Mouse (Mus musculus) brain, embryonic 14.5 days (tissue): Measurements from ENCODE around the gene Gm45713. TPM values are rescaled to one million over a fixed set of nuclear protein-coding genes. Genes with fewer than 3 reads are reported as not detected.
"Not testable (repeated sequence)": the region's sequence is repeated elsewhere in the genome, so short reads cannot be mapped to it uniquely, and the experiment has no call there.

Experiments
- DNase-seq: peaks from one replicate; pipeline ENCODE4 v3.0.0-alpha.2; 2011; ENCODE audit warnings: low read depth
- CTCF ChIP-seq: fragments of 200-500 bp; IDR thresholded peaks from 2 replicates; pipeline ENCODE4 v1.5.1; 2012; ENCODE audit warnings: inconsistent platforms, mild to moderate bottlenecking, moderate library complexity, borderline replicate concordance; ENCODE audit not compliant: insufficient read depth, insufficient read length; ENCODE audit errors: extremely low read depth
- POLR2A ChIP-seq: fragments of 200-500 bp; IDR thresholded peaks from 2 replicates; pipeline ENCODE4 v1.6.1; 2012; ENCODE audit warnings: mild to moderate bottlenecking, inconsistent platforms, borderline replicate concordance; ENCODE audit not compliant: poor library complexity, insufficient read depth, insufficient read length, severe bottlenecking; ENCODE audit errors: extremely low read depth
- polyA plus RNA-seq: library from polyadenylated mRNA; depleted of rRNA; stranded (reverse); fragments of >200 nt; gene quantifications from 2 replicates; pipeline ENCODE4 v1.2.3, GENCODE M21; 2012

Gm45713 gene
- polyA plus RNA-seq, 1 experiment, result 0.31 TPM

DNA sequence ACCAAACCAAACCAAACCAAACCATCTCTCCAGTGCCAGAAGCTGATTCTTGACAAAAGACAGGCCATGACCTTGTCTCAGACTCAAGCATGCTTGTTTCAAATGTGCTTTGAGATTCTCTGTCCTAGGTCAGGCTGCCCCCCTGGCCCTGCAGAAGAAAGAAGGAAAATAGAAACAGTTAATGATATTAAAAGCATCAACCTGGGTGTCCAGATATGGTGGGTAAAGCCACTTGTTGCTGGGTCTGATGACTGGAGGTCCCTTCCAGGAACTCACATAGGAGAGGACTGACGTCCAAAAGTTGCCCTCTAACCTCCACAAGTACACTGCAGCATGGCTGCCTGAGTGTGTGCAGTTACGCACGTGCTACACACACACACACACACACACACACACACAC, 24.8 kb upstream of the Gm45713 start:
- TF ChIP-seq POLR2A (no peak), CTCF (no peak)
- DNase-seq, result no peak

DNA sequence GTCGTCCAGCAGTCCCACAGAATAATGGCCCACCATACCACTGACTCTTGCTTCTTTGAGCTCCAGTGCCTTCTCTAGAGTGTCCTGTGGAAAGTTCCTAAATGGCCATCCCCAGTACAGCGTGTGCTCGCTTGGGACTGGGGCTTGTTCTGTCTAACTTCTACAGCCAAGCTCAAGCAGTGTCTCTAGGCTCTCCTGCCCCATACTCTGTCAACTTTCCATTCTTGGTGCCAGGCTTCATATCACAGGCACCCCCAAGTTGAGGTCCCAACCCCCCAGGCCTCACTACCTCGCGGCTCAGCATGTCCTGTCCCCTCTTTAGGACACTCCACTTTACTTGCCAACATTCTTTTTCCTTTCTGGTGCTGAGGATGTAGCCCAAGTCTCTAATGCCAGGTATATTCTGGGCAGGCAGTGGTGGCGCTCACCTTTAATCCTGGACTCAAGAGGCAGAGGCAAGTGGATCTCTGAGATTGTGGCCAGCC, 24.3 kb upstream of the Gm45713 start:
- TF ChIP-seq CTCF (no peak), POLR2A (no peak)
- no peak for DNase-seq

DNA sequence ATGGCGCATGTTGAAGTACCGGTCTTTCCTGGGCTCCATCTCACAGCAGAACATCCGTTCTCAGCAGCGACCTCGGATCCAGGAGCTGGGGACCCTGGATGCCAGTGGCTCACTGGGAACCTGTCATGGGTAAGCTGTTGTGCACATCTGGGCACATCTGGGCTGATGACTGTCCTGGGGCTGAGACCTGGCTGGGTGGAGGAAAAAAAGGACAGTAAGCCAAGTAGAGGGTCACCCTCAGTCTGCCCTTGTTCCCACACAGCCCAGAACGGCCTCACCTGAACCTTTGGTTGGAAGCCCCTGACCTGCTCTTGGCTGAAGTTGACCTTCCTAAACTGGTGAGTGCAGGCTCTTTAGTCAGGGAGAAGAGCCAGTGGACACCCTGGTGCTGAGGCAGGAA, 23.0 kb upstream of the Gm45713 start:
- no peak for DNase-seq
- TF ChIP-seq POLR2A, result no peak
- no peak for TF ChIP-seq CTCF

DNA sequence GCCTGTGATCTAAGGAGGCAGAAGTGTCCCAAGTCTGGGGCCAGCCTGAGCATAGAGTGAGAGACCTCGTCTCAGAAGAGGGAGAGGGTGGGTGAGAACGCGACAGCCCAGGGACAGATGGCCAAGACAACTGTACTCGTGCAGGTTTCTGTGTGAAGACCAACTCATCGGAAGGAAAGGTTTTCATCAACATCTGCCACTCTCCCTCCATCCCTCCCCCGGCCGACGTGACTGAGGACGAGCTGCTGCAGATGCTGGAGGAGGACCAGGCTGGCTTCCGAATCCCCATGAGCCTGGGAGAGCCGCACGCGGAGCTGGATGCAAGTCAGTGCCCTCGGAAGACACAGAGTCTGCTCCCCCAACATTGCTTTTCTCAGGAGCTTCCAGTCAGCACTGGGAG, 21.4 kb upstream of the Gm45713 start:
- no peak for TF ChIP-seq CTCF
- no peak for TF ChIP-seq POLR2A

DNA sequence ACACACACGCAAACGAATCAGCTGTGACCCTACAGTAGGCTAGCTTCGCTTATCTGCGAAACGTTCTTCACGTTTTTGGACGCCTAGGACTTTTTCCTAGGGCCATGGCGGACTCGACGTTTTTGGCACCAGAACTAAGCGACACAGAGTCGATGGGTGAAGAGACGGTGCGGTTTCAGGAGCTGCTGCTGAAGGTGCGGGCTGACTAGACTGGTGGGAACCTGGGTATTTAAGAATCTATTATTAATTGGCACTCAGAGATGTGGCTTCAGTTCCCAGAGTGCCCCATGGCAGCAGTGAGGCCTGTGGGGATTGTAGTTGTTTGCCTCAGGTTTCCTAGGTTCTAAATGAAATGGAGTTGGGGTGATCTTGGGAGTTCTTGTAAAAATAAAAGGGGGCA, 20.2 kb upstream of the Gm45713 start:
- DNase-seq, result no peak
- TF ChIP-seq POLR2A, result no peak
- no peak for TF ChIP-seq CTCF

More for the DNA sequence above, 21.4 kb upstream of the Gm45713 start:
- no peak for DNase-seq

DNA sequence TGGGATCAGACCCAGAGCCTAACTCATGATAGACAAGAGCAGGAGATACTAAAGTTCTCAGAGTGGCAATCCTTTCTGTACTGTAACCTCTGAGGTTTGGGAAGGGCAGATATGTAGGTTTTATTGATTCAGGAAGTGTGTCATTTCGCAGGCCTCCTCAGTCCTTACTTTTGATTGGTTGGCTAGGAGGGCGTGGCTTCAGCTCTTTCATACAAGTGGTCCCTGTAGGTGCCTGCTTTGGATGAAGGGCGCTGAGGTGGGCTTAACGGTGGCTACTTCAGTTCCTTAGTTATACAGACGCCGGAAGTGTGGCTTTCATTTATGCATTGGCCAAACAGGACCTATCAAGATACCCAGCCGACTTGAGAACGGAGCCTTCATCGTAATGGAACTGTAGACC, 19.6 kb upstream of the Gm45713 start:
- DNase-seq, result no peak
- TF ChIP-seq POLR2A (no peak), CTCF (no peak)

DNA sequence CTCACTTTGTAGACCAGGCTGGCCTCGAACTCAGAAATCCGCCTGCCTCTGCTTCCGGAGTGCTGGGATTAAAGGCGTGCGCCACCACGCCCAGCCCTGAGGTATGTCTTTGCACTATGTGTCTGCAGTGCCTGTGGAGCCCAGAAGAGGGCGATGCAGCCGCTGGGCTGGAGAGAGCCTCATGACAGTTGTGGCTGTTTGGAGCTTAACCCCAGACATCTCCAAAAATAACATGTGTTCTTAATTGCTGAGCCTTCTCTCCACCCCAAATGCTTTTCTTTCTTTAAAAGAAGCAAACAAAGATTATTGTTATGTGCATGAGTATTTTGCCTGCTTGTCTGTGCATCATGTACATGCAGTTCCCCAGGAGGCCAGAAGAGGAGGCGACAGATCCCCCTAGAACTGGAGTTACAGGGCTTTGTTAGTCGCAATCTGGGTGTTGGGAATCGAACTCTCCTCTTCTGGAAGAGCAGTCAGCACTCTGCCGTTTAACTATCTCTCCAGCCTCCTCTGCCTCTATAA, 19.0 kb upstream of the Gm45713 start:
- TF ChIP-seq CTCF (peak; percentile 33; the same call in 1 of the 2 replicates), POLR2A (no peak)
- DNase-seq, result peak; percentile 40

DNA sequence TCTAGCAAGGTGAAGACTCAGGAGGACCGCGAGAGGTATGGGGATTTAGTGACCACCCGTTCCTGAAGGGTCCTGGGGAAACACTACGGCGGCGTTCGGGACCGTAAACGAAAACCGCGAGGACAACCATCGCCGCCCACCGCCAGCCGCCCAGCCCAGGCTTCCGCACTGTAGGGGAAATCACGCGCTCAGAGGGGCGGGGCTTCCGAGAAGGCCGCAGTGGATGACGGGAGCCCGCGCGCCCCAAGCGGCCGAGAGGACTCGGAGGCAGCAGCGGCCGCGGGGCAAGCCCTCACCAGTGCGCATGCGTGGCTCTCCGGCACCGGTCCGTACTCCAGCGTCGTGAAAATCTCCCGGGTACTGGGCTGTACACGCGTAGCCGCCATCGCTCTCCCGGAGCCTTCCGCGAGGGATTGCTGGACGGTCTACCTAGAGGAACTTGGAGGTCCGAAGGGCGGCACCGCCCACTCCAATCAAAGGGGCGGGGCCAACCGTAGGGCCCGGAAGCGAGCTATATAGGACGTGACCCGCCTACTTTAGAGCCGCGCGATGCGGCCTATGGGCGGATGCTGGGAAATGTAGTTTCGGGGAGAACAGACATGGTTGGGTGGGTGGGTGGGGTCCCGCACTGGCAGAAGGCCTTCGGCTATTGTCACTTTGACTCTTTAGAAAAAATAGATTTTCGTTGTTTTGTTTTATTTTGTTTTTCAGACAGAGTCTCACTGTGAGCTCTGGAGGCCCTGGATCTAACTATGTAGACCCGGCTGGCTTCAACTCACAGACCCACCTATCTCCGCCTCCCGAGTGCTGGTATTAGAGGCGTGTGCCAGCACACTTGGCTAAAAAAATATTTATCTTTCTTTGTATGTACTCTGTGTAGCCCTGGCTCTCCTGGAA, 18.3 kb upstream of the Gm45713 start, which contains the start of the genes Pih1d1 and Aldh16a1:
Pih1d1 (plus strand) TSS at position 208 of the 897 bp plus-strand sequence.
Aldh16a1 (minus strand) TSS at position 489 of the 897 bp plus-strand sequence.
- TF ChIP-seq POLR2A (peak; percentile 91), CTCF (peak; percentile 61)
- DNase-seq, result peak; percentile 98

DNA sequence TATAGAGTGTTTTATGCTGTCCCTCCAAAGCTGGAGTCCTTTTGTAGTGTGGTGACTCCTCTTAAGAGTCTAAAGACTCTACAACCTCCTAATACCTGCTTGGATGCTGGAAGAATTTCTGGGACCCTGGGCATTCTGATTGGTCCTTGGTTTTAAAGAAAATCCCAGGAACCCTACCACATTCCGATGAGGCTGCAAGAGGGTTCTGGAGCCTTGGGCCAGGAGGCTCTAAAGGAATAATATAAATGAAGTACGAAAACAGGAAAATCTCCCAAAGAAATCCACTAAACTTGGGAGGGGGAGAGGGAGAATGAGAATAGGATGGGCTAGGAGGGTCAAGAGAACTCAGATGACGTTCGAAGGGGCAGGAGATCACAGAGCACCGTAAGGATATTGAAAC, 17.6 kb upstream of the Gm45713 start:
- no peak for DNase-seq
- TF ChIP-seq CTCF (no peak), POLR2A (no peak)

DNA sequence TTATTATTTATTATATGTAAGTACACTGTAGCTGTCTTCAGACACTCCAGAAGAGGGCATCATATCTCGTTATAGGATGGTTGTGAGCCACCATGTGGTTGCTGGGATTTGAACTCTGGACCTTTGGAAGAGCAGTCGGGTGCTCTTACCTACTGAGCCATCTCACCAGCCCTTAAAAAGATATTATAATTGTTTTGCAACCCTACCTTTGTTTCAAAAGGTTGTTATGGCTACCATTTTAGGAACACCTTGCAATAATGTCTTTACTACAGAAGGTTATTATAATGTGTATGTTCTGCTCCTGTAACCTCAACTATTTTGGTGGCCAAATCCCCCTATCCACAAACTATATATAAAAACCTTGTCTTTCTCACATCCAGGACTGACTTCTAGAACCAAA, 17.0 kb upstream of the Gm45713 start:
- not testable (repeated sequence) for DNase-seq

DNA sequence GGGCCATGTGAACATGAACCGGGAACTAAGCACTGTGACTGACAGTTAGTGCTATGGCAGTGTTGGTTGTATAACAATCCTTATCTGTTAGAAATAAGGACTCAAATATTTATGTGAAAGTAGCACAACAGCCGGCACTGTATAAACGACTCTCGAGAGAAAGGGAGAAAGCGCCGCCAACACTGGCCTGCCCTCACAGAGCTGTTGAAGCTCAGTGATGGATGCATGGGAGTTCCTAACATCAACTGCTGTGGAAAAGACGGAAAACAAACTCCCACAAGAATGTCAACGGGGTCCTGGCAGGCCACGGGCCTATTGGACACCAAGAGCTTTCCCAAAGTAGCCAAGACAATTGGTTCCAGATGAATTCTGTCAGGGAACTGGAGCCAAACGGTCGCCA, 15.3 kb upstream of the Gm45713 start:
- TF ChIP-seq POLR2A (no peak), CTCF (no peak)
- peak; percentile 57 for DNase-seq

DNA sequence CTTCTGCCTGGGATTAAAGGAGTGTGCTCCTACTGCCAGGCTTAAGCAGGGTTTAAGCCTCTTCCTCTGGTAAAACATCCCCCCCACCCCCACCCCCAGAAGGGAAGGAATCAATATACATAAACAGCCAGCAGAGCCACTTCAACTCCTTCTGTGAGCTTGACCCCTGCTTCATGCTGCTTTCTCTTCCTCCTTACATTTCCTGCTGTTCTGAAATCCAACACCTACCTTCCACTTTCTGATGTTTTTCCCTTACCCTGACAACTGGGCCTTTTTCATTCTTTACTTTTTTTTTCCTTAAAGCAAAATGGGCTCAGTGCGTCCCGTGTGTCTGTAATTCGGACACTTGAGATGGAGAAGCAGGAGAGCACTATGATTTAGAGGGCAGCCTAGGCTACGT, 14.3 kb upstream of the Gm45713 start:
- no peak for DNase-seq
- TF ChIP-seq CTCF, result no peak
- TF ChIP-seq POLR2A, result no peak
